Mouse (Mus musculus) layer of hippocampus, adult 18-20 months (tissue): ENCODE measurements around the gene Gpc1. TPM values are rescaled to one million over a fixed set of nuclear protein-coding genes. Genes with fewer than 3 reads are reported as not detected.

Experiments used
- DNase-seq, 2 experiments: peaks; one replicate each; pipeline ENCODE4 v3.0.0; 2022; ENCODE audit warnings: low spot score in 2 of 2
- total RNA-seq, 2 experiments: library from RNA; stranded (reverse); gene quantifications; 2 replicates each; pipeline ENCODE4 v1.2.3; 2021

Gpc1 gene
- total RNA-seq, 2 experiments from 2014 or later = 136 to 139 TPM

DNA sequence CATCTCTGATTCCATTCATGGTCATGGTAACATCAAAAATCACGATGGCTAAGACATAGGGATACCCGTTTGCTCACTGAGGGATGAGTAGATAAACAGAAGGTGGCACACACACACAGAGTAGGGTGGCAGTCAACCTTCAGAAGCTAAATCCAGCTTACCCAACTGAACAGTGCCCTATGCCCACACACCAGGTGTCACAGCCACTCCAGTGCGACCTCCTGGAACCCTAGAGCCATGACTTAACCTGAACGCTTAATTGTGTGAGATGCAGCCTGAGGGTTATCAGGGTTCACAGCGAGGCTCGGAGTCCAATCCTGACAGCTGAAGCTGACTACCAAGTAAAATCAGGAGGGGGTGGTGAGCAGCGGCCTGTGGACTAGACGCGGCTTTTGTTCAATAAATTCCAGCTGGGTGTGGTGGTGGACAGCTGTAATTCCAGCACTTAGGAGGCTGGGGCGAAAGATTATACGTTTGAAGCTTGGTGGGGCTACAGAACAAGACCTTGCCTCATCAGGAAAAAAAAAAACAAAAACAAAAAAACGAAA is 46.1 kb downstream of the Gpc1 start:
- no peak for DNase-seq

DNA sequence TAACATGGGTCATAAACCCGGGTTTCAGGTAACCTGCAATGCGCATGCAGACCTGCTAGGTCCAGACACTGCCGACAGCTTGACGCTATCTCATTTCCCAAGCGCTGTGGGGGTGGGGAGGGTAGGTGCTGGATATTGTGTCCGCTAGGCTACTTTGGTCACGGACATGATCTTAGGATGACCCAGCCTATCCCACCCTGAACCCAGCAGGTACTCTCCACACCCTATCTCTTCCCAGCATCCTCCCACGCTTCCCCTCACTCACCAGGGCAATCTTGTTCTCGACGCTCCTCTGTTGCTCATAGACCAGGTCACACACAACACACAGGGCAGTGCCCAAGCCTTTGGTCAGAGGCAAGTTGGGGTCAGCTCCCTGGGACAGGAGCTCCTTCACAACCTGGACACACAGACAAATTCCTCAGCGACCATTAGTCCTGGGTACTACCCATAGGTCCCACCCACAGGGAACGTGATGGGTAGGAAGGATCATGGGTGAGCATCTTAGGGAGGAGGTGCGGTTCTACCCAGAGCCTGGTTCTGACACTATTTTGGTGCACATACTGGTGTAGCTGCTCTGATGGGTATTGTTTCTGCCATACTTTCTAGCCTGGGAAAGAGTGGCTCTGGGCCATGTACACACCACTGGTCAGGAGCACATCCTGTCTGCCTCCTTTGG is 46.8 kb downstream of the Gpc1 start:
- no peak for DNase-seq

DNA sequence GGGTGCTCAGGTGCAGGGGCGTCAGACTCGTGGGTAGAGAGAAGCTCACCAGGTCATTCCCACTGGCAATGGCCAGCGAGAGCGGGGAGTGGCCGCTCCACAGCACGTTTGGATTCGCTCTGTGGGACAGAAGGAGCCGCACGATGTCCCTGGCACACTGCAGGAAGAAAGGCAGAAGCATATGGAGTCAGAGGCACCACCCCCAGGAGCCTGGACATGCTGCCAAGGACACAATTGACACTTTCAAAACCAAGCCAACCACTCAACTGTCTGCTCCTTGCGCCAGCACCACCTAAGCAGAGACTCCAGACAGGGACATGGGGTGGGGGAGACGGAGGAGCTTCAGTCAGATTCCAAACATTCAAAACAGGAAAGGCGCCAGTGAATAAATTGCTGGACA is 47.8 kb downstream of the Gpc1 start:
- DNase-seq = peak; percentile 42 to 77

DNA sequence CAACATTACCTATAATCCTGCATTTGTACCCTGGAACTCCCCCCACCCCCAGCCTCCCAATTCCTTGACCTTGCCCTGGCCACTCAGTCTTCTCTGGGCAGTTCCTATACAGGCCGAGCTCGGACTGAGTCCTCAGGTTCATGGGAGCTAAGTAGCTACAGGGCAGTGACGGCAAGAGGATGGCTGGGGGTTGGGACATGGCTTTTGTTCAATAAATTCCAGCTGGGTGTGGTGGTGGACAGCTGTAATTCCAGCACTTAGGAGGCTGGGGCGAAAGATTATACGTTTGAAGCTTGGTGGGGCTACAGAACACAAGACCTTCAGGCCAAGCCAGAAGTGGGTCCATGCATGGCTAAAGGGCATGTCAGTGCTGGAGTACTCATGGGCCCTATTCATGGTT is 48.7 kb downstream of the Gpc1 start:
- no peak for DNase-seq

DNA sequence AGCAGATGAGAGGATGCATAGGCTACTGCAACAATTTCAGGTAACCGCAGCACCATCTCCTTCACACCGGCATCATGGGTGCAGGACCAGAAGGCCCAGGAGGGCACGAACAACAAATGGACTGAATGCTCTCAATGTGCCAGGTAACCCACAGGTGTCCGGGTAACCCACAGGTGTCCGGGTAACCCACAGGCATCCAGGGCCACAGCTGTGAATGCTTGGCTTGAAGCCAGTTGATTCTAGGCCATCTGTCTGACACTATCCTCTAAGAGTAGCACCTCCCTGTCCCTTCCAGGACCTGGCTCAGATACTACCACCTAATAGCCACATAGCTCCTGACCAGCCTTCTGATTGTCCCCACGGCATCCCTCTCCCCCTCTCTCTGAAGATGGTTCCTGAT is 50.5 kb downstream of the Gpc1 start:
- no peak for DNase-seq

DNA sequence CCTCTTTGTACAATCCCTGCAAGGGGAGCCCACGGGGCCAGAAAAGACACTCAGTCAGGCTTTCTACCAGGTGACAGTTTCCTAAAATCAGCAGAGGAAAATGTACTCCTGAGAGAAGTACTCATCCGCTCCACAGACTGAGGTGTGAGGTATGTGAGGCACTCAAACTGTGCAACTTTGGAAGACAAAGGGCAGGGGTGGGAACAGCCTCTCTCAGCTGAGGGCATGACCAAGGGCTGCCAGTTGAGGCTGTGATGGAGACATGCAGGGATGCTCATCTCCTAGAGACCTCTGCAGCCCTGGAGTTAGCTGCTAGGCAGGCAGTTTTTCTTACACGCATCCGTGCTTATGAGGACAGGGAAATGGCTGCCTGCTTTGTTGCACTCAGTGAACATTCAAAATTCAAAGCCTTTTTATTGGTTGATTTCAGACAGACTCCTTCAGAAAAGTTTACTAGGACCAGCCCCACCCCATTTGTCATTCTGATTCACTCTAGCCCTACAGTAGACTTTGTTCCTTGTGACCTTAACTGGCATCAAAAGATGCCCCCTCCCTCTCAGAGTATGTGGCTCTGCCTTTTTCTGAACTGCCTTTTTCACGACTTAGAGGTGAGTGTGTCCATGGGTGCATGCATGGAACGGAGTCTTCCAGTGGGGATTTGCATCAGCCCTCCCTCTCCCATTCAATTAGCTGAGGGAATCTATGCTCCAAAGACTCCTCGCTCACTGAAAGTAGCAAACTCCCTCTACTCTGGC is 57.6 kb downstream of the Gpc1 start:
- no peak for DNase-seq

DNA sequence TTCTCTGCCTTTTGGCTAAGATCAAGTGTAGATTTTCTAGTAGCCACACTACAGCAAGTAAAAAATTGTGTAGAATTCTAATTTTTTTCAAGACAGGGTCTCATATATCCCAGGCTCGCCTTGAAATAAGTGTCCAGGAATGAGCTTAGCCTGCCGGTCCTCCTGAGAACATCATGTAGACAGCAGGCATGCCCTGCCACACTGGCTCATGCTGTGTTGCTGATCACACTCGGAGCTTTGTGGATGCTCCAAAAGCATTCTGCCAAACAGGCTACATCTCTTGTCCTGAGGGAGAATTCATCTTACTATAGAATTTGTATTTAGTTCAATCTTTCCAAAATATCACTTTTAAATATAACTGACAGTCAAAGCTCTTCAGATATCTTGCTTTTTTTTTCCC is 61.3 kb downstream of the Gpc1 start:
- DNase-seq = no peak

DNA sequence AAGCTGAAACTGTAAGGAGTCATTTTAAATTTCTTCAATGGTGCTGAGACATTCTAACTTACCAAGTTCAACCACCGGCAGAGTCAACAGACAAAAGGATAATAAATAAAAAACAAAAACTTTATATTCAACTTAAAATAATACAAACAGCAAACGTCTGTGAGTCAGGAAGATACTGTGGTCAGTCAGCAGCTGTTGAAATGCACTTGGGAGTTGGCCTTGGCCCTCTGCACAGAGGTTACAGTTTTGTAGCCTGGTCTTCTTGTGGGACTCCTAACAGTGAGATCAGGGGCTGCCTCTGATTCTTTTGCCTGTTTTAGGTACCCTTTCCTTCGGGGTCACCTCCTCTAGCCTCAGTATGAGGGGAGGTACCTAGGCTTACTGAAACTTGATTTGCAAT is 62.5 kb downstream of the Gpc1 start:
- no peak for DNase-seq

DNA sequence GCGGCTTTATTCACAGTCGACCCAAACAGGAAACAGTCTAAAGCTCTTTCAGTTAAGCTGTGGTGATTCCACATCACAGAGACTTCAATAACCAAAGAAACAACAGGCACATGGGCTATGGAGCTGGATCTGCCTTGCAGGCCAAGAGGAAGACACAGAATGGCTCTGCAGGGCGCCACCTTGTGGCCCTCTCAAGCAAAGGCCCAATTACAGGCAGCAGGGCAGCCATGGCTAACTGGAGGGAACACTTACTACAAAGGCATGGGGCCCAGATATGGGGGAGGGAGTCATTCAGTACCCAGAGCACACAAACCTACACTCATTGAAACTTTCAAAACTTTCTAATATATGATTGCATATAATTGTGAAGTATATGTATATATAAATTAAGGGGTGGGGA is 63.6 kb downstream of the Gpc1 start:
- peak; percentile 79 to 91 for DNase-seq

DNA sequence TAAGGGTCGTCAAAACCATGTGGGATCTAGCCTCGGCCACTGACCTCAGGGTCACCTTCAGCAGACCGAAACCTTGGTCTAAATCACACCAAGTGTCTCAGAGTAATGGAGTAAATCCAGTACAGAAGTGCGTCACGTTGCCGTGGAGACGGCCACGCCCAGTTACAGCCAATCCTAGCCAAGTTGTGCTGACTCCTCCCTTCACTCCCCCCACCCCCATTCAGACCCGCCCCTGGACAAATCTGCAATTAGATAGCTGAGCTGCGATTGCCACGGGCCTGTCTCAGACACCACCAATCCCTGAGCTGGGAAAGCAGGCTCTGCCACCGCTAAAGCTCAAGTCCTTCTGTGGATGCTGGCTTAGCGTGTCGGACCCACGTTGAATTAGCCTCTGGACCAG is 71.3 kb downstream of the Gpc1 start, which contains the start of gene Ankmy1:
Gene Ankmy1, minus strand, starts transcription at position 121 of the 400 bp plus-strand sequence.
- peak in 1 of 2 experiments; percentile 64 for DNase-seq

DNA sequence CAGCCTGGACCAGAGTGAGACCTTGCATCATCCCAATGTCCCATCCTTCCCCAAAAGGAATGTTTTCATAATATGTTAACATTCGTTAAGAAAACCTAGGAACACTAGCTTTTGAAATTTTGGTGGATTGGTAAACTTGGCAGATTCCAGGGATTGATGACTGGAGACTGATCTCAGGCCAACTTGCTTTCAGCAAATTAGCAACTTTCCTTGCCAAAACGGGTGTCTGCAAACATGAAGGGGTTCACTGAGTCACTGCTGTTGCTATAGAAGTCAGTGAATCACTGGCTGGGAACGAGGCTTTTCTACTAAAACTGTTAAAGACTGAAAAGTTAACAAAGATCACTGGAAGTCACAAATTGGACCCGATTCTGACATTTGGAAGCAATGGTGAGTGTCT is 72.2 kb downstream of the Gpc1 start:
- peak in 1 of 2 experiments; percentile 71 for DNase-seq

DNA sequence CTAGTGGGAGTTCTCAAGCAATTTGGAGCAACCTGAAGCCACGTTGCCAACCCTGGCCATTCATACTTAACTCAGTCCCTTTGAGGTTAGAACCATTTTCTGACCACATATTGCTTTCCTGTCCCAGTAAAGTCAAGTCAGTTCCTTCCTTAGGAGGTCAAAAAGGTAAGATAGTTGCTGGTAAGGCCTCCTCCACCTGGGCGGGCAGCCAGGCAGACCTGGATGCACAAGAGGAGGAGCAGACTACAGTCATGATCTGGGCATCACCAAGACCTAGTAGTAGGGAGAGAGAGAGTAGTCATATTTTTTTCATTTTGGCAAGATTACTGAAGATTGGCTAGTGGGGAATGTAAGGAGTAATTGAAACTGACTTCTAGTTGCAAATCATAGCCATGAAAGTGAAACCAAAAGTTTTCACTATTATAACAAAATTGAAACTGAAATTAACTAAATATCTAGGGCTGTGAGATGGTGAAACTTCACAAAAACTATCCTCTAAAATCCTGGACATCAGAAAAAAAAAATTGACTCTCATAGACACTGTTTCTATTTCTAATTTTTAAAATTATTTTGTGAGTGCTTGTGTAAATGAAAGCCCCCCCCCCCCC is 74.4 kb downstream of the Gpc1 start:
- no peak for DNase-seq

DNA sequence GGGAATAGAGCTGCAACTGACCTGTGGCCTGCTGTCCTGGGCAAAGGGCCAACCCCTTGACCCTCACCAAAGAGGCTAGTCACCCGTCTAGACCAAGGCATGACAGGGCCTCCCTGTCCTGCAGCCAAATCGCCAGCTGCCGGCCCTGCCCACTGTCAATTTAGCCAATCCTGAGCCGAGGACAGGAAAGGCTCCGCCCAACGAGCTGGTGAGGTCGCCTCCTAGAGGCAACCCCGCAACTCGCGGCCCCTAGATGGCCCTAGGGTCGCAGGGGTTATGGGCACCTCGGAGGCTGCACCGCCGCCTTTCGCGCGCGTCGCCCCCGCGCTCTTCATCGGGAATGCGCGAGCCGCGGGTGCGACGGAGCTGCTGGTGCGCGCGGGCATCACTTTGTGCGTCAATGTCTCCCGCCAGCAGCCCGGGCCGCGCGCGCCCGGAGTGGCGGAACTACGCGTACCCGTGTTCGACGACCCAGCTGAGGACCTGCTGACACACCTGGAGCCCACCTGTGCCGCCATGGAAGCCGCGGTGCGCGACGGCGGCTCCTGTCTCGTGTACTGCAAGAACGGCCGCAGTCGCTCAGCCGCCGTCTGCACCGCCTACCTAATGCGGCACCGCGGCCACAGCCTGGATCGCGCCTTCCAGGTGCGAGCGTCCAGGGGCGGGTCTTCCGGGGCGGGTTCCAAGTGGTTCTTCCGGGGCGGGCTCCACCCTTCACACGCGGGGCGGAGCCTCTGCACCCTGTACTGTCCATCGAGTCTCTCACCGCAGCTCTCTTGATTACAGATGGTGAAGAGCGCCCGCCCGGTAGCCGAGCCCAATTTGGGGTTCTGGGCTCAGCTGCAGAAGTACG is 75.6 kb downstream of the Gpc1 start, which contains the start of gene Dusp28:
Gene Dusp28, plus strand, starts transcription at position 203 of the 853 bp plus-strand sequence.
- DNase-seq = peak; percentile 74 to 86

DNA sequence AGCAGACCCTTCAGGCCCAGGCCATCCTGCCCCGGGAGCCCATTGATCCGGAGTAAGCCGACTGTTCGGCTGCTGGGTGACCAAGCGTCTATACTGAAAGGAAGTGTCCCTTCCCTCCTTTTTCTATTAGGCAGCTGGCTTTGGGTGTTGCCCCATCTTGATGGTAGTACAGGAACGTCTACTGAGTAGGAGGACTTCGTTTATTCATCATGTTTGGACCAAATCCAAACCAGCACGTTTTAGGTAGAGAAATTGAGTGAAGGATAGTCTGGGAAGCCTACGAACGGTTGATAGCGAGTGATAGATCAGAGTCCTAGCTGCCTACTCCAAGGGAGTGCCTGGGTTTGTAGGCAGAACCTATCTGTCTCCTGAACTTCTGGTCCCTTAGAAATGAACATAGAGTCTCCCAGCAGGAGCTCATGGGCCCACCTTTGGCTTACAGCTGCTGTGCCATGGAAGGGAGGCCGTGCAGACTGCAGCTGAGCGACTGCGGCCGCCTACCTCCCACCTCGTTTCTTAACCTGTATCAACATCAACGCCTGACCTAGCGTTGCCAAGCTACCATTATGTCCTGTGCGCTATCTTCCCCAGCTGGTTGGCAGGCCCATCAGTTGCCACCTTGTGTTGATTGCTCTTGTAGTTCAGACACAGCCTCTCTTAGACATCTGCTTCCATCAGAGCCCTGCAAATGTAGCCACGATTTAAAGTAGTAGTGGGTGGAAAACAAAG is 76.4 kb downstream of the Gpc1 start:
- DNase-seq = no peak

DNA sequence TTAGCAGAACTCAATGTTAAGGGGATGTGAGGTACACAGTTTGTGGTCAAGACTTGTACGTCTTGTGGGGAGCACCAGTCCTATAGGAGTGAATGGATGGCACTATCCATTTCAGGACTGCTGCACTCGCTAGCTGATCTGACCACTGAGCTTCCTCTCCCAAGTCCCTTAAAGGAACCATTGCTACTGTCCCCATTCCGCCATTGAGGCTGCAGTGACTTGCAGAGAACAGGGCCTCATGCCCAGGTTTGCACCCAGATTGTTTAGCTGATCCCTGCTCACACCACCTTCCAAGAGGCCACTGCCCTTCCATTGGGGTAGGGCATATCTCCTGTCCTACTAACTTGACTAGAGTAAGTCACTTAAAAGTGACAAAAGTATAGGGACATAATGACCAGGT is 77.2 kb downstream of the Gpc1 start:
- DNase-seq = no peak

DNA sequence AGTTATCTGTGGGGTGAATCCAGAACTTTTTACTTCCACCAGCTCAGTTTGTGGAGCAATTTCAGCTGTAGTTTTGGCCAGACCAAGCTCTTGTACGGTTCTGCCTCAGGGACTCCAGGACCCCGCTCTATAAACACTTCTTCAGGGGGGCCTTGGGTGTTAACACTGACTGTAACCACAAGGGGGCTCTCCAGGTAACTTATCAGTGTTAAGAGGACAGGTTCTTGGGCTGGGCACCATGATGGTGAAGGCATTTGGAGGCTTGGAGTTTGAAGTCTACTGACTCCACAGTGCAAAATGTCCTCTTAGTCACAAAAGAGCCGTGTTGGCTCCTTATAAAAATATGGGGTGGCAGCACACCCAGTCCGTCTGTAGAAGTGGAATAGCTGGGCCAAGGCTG is 77.6 kb downstream of the Gpc1 start:
- DNase-seq = no peak
